Mouse (Mus musculus): ENCODE results near the gene Rab3ip.

GRCm38 (mm10) chr10:116978841-116979240 lies 28.3 kb upstream of the Rab3ip start:
- TF ChIP-seq USF1 (IDR thresholded peaks at IDR 0.05; ENCODE audit: low read depth, low read length) (no peak), POLR2A (IDR thresholded peaks at IDR 0.05; ENCODE audit: control insufficient read depth in 1 of 2, insufficient read depth in 1 of 2, low read depth in 1 of 2, low read length in 2 of 2, poor library complexity in 1 of 2) (no peak), CTCF (IDR thresholded peaks at IDR 0.05 in 2 of 3, conservative IDR thresholded peaks at IDR 0.05 in 1 of 3; ENCODE audit: control insufficient read depth in 1 of 3, insufficient read depth in 1 of 3, low read depth in 2 of 3, low read length in 3 of 3, poor library complexity in 1 of 3, severe bottlenecking in 1 of 3) (no peak), MEF2A (IDR thresholded peaks at IDR 0.05; ENCODE audit: extremely low read depth, insufficient replicate concordance, low read depth, low read length, poor library complexity, severe bottlenecking) (no peak), MYB (IDR thresholded peaks at IDR 0.05; ENCODE audit: low read depth, low read length) (no peak), EP300 (IDR thresholded peaks at IDR 0.05; ENCODE audit: low read depth in 1 of 2, low read length in 2 of 2) (no peak), KAT2A (conservative IDR thresholded peaks at IDR 0.05; ENCODE audit: low read depth, low read length) (no peak), RAD21 (IDR thresholded peaks at IDR 0.05; ENCODE audit: low read depth, low read length) (no peak)
